Mouse (Mus musculus): ENCODE measurements around the gene Tepp. TPM values are rescaled to one million over a fixed set of nuclear protein-coding genes. Genes with fewer than 3 reads are reported as not detected.

The Tepp gene
- polyA plus RNA-seq, 1 experiment from 2014 or later: 0.80 TPM

DNA sequence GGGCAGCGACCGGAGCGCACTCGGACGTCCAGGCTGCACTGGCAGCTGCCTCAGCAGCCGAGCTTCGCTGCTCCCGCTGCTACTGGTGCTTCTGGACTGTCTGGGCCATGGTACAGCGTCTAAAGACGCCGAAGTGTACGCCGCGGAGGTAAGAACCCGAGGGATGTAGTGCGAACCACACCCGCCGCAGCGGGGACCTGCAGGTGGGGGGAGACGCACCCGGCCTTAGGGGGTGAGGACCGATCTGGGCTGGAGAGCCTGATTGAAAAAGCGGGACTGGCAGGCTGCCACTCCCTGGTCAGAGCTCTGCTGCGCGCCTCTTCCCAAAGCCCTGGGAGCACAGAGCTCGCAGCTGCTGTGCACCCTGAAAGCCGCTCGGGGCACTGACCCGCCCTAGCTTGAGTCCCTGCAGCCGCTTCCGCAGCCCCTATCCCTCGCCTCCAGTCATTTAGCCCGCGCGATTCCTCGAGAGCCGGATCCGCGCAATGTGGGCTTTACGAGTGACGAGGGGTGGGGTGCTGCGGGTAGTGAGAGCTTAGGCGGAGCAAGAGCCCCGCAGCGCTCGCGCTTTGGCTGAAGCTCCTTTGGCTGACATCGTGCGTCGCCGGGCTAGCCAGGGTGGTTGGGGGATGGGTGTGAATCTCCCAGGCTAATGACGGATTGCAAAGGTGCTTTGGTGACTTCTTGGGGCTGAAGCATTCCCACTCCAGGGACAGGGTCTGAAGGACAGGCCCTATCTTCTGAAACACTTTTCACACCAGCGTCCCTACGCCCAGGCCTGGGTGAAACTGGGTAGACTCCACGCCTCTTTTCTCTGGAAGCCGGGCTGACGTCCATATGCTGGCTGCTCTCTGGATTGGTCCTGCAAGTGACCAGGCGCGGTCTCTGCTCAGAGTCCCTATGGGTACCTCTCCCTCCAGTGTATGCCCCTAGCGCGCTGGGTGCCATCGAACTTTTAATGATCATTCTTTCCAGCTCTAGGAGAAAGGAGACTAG is 42.8 kb downstream of the Tepp start:
- Histone ChIP-seq H3K4me2 (ENCODE audit: low read length) (peak overlapping the region; percentile 93), H3K27ac (ENCODE audit: low read depth, low read length) (peak overlapping the region; percentile 84), H3K4me3 (ENCODE audit: low read depth, low read length) (peak overlapping the region; percentile 84), H3K36me3 (ENCODE audit: control insufficient read depth, insufficient read depth, low read length) (no peaks in the 10 kb centered on the region), H3K27me3 (replicated peaks; ENCODE audit: control insufficient read depth, insufficient read depth, low read length) (no peaks in the 10 kb centered on the region), H3K9ac (ENCODE audit: low read length) (peak overlapping the region; percentile 89), H3K4me1 (ENCODE audit: control insufficient read depth, insufficient read depth, low read length) (peaks cover 26% of the 10 kb centered on the region), H3K9me3 (replicated peaks; ENCODE audit: control insufficient read depth, low read length) (no peaks in the 10 kb centered on the region)
- DNase-seq (ENCODE audit: low spot score) (peak; percentile 76), ATAC-seq (peak; percentile 46)
- WGBS: 2% methylated on average over 62 of the region's 62 CpGs

DNA sequence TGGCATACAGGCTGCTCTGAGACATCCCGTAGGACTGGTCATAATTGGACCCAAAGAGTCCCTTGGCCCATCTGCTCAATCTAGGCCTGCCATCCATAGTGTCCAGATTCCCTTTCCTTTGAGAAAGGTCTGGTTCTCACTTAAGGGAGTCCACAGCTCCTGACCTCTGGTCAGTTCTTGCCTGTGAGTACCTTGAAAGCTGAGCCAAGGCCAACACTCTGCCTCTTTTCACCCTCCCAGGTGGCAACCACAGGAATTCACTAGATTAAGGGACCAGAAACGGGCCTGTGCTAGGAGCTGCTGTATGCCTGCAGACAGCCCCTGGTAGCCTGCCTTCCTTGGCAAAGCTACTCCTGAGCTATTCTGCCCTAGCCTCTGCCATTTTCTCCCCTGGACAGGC is 44.2 kb downstream of the Tepp start:
- ATAC-seq (no peak), DNase-seq (ENCODE audit: low spot score) (no peak)
- Histone ChIP-seq H3K9me3 (replicated peaks; ENCODE audit: control insufficient read depth, low read length) (no peaks in the 10 kb centered on the region), H3K9ac (ENCODE audit: low read length) (no peak overlapping the region), H3K27ac (ENCODE audit: low read depth, low read length) (no peak overlapping the region), H3K4me2 (ENCODE audit: low read length) (no peak overlapping the region), H3K36me3 (ENCODE audit: control insufficient read depth, insufficient read depth, low read length) (no peaks in the 10 kb centered on the region), H3K4me3 (ENCODE audit: low read depth, low read length) (no peak overlapping the region), H3K27me3 (replicated peaks; ENCODE audit: control insufficient read depth, insufficient read depth, low read length) (no peaks in the 10 kb centered on the region), H3K4me1 (ENCODE audit: control insufficient read depth, insufficient read depth, low read length) (peaks cover 20% of the 10 kb centered on the region)
- WGBS: 86% methylated on average over 2 of the region's 2 CpGs

DNA sequence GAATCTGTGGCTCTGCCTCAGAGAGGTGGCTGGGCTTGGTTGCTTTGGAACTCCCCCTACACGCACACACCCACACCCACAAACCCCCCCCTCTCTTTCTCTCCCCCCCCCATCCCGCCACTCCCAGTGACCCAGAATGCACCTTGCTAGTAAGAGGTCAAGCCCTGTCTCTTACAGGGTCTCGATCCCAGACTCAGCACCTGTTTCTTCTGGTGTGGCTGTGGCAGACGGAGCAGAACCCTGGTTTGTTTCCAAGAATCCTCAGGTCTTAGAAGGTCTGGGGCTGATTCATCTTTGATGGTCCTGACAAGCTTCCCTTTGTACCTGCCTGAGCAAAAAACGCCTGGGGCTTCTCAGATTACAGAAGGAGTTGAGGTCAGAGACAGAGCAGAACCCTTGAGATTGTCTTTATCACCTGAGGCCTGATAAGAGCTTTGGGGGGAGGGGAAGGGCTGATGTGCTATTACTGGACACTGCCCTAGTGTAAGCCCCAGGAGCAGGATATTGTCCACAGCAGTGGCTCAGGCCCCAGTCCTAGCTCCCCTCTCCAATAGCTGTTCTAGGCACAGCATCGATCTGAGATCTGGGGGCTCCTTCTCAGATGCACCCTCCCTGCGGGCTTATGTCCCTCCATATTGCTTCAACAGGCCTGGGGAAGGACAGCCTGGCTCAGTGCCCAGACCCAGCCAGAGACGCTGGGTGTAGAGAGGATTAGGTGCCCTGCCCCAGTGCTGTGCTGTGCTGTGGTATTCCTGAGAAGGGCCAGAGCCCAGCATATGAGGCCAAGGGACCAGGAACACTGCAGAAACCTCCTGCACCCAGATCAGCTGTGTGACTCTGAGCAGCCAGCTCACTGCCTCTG is 48.4 kb downstream of the Tepp start:
- H3K36me3 ChIP-seq (ENCODE audit: control insufficient read depth, insufficient read depth, low read length): no peaks in the 10 kb centered on the region
- H3K4me2 ChIP-seq (ENCODE audit: low read length): no peak overlapping the region
- no peak overlapping the region for H3K4me3 ChIP-seq (ENCODE audit: low read depth, low read length)
- H3K27ac ChIP-seq (ENCODE audit: low read depth, low read length): no peak overlapping the region
- no peak for ATAC-seq
- 42% methylated on average over 7 of the region's 8 CpGs for WGBS
- DNase-seq (ENCODE audit: low spot score): no peak
- H3K9ac ChIP-seq (ENCODE audit: low read length): 0 out of 2 replicates have a peak overlapping the region, but pooled peaks have one; percentile 29
- peaks cover 6% of the 10 kb centered on the region for H3K4me1 ChIP-seq (ENCODE audit: control insufficient read depth, insufficient read depth, low read length)
- H3K9me3 ChIP-seq (replicated peaks; ENCODE audit: control insufficient read depth, low read length): no peaks in the 10 kb centered on the region
- no peaks in the 10 kb centered on the region for H3K27me3 ChIP-seq (replicated peaks; ENCODE audit: control insufficient read depth, insufficient read depth, low read length)

DNA sequence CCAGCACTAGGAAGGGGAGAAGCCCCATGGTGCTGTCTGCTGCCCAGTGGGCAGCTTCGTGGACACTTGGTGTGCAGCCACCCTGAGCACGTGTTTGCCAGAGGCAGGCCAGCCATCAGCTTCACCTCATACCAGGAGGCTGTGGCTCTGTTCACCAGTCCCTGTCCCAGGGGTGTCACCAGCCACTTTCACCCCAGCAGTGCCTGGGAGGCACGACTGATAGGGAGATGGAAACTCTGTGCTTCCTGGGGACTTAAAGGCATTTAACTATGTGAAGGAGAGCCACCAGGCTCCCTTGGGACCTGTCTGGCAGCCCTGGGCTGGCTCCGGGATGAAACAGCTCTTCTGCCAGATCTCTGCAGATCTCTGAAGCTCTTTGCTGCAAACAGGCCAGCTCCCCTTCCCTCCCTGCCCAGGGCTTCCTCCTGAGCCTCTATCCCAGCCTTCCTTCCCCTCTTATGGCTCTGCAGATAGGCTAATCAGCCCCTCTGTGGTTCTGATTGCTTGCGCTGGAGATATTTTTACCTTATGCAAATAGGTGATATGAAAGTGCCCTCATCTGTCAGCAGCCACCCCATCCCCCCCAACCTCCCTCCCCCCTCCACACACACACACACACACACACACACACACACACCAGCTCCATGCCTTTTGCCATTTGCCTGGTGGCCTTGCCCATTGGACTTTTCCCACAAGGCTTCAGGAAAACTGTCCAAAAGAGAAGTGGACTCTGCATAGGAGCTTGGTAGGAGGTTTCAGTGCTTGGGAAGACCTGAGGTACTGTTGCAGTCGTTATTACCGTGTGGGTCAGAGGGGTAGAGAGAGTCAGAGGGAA is 50.0 kb downstream of the Tepp start:
- 56% methylated on average over 7 of the region's 7 CpGs for WGBS
- peak overlapping the region; percentile 21; the same call in 1 of the 2 replicates for H3K27ac ChIP-seq (ENCODE audit: low read depth, low read length)
- 0 out of 2 replicates have a peak overlapping the region, but pooled peaks have one; percentile 13 for H3K9ac ChIP-seq (ENCODE audit: low read length)
- no peaks in the 10 kb centered on the region for H3K36me3 ChIP-seq (ENCODE audit: control insufficient read depth, insufficient read depth, low read length)
- no peak overlapping the region for H3K4me2 ChIP-seq (ENCODE audit: low read length)
- H3K4me1 ChIP-seq (ENCODE audit: control insufficient read depth, insufficient read depth, low read length): no peaks in the 10 kb centered on the region
- no peaks in the 10 kb centered on the region for H3K9me3 ChIP-seq (replicated peaks; ENCODE audit: control insufficient read depth, low read length)
- DNase-seq (ENCODE audit: low spot score) (no peak), ATAC-seq (no peak; the same call in 1 of the 2 replicates)
- no peak overlapping the region for H3K4me3 ChIP-seq (ENCODE audit: low read depth, low read length)
- H3K27me3 ChIP-seq (replicated peaks; ENCODE audit: control insufficient read depth, insufficient read depth, low read length): no peaks in the 10 kb centered on the region

DNA sequence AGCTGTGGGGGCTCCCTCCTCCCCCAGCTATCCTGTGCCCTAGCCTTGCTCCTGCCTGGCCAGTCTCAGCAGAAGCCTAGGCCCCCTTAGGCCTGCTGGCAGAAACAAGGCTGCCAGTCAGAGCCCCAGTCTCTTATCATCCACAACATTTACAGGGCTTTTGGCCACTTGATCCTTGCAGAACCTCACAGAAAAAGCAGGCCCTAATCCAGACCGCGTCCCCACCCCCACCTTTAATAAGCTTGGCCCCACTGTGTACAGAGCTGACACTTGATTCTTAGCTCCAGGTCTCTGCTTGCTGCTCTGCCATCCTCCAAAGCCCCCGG is 50.6 kb downstream of the Tepp start:
- H3K27me3 ChIP-seq (replicated peaks; ENCODE audit: control insufficient read depth, insufficient read depth, low read length): no peaks in the 10 kb centered on the region
- ATAC-seq (no peak), DNase-seq (ENCODE audit: low spot score) (no peak)
- no peak overlapping the region for H3K4me2 ChIP-seq (ENCODE audit: low read length)
- 83% methylated on average over 3 of the region's 3 CpGs for WGBS
- no peak overlapping the region for H3K27ac ChIP-seq (ENCODE audit: low read depth, low read length)
- H3K36me3 ChIP-seq (ENCODE audit: control insufficient read depth, insufficient read depth, low read length): no peaks in the 10 kb centered on the region
- no peaks in the 10 kb centered on the region for H3K4me1 ChIP-seq (ENCODE audit: control insufficient read depth, insufficient read depth, low read length)
- H3K9ac ChIP-seq (ENCODE audit: low read length): no peak overlapping the region
- no peaks in the 10 kb centered on the region for H3K9me3 ChIP-seq (replicated peaks; ENCODE audit: control insufficient read depth, low read length)
- H3K4me3 ChIP-seq (ENCODE audit: low read depth, low read length): no peak overlapping the region

DNA sequence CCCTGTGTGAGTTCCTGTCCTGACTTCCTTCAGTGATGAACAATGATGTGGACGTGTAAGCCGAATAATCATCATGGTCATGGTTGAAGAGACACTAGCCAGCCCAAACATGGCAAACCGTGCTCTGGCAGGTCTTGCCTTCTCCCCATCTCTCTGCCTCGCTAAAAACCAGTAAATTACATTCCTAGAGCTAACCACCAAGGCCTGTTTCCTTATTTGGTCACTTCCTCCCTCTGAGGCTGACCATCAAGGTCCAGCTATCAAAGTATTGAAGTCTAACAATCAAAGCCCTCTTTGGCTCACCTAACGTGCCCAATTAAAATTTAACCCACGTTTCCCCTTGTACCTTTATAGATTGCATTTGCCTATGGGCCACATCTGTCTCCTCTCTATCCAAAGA is 51.9 kb downstream of the Tepp start:
- ATAC-seq: no peak
- Histone ChIP-seq H3K27ac (ENCODE audit: low read depth, low read length) (no peak overlapping the region), H3K9ac (ENCODE audit: low read length) (no peak overlapping the region), H3K4me1 (ENCODE audit: control insufficient read depth, insufficient read depth, low read length) (no peaks in the 10 kb centered on the region), H3K4me2 (ENCODE audit: low read length) (no peak overlapping the region), H3K27me3 (replicated peaks; ENCODE audit: control insufficient read depth, insufficient read depth, low read length) (no peaks in the 10 kb centered on the region), H3K36me3 (ENCODE audit: control insufficient read depth, insufficient read depth, low read length) (no peaks in the 10 kb centered on the region), H3K9me3 (replicated peaks; ENCODE audit: control insufficient read depth, low read length) (no peaks in the 10 kb centered on the region), H3K4me3 (ENCODE audit: low read depth, low read length) (no peak overlapping the region)
- whole genome bisulfite sequencing: 76% methylated on average over 6 of the region's 6 CpGs
- DNase-seq (ENCODE audit: low spot score): no peak

DNA sequence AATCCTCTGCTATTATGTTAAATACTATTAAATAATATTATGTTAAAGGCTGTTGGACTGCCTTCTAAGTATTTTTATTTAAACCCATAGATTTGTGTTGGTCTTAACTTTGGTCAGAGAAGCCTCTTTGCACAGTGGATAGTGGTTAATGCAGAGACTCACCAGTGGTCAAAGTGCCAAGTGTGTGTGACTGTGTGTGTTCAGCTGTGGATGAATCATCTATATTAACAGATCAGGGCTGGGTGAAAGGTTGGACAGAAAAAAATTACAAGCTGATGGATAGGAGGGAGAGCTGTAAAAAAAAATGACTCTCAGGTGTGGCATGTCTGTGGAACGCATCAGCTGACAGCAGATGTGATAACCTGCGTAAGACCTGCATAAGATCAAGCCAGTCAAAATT is 53.5 kb downstream of the Tepp start:
- no peak overlapping the region for H3K27ac ChIP-seq (ENCODE audit: low read depth, low read length)
- H3K4me3 ChIP-seq (ENCODE audit: low read depth, low read length): no peak overlapping the region
- H3K4me2 ChIP-seq (ENCODE audit: low read length): no peak overlapping the region
- 96% methylated on average over 2 of the region's 2 CpGs for WGBS
- DNase-seq (ENCODE audit: low spot score) (no peak), ATAC-seq (no peak)
- no peaks in the 10 kb centered on the region for H3K4me1 ChIP-seq (ENCODE audit: control insufficient read depth, insufficient read depth, low read length)
- no peak overlapping the region for H3K9ac ChIP-seq (ENCODE audit: low read length)
- no peaks in the 10 kb centered on the region for H3K9me3 ChIP-seq (replicated peaks; ENCODE audit: control insufficient read depth, low read length)
- H3K27me3 ChIP-seq (replicated peaks; ENCODE audit: control insufficient read depth, insufficient read depth, low read length): no peaks in the 10 kb centered on the region
- H3K36me3 ChIP-seq (ENCODE audit: control insufficient read depth, insufficient read depth, low read length): peaks cover 12% of the 10 kb centered on the region

DNA sequence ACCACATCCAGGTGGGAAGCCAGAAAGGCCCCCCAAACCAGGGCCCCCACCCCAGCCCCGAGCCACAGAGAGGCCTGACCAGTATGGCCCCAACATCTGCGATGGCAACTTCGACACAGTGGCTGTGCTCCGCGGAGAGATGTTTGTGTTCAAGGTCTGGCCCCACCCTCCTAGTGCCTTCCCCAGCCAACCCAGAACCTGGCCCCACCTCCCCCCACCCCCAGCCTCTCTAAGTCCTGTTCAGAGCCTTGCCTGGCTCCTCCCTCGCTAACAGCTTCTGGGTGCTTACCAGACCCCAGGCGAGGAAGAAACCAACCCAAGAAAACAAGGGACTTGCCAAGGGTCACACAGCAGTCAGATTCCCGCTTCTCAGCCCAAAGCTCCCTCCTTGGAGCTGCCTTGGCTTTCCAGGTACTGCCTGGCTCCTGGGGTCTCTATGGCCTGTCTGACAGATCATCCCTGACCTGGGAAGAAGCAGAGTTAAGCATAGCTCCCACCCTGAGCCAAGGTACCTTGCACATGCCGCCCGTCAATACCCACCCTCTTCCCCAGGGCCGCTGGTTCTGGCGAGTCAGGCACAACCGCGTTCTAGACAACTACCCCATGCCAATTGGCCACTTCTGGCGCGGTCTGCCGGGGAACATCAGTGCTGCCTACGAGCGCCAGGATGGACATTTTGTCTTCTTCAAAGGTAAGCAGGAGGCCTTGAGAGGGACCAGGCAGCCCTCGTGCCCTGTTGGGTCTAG is 59.4 kb downstream of the Tepp start:
- DNase-seq (ENCODE audit: low spot score): no peak
- Histone ChIP-seq H3K4me1 (ENCODE audit: control insufficient read depth, insufficient read depth, low read length) (no peaks in the 10 kb centered on the region), H3K27me3 (replicated peaks; ENCODE audit: control insufficient read depth, insufficient read depth, low read length) (no peaks in the 10 kb centered on the region), H3K27ac (ENCODE audit: low read depth, low read length) (no peak overlapping the region), H3K9ac (ENCODE audit: low read length) (no peak overlapping the region), H3K4me2 (ENCODE audit: low read length) (no peak overlapping the region), H3K36me3 (ENCODE audit: control insufficient read depth, insufficient read depth, low read length) (peaks cover 54% of the 10 kb centered on the region), H3K9me3 (replicated peaks; ENCODE audit: control insufficient read depth, low read length) (no peaks in the 10 kb centered on the region), H3K4me3 (ENCODE audit: low read depth, low read length) (no peak overlapping the region)
- WGBS: 57% methylated on average over 20 of the region's 20 CpGs
- no peak for ATAC-seq

Measured in forebrain, embryonic 14.5 days (tissue).